Mouse (Mus musculus) embryonic facial prominence, embryonic 13.5 days (tissue): ENCODE measurements around the gene Gm49354. TPM values are rescaled to one million over a fixed set of nuclear protein-coding genes. Genes with fewer than 3 reads are reported as not detected.
"Not testable (repeated sequence)": the region's sequence is repeated elsewhere in the genome, so short reads cannot be mapped to it uniquely, and the experiment has no call there.

Experiments used
- ATAC-seq: fragments of 200-750 bp; cut with Nextera tagmentation; 2 replicates; pipeline ENCODE4 v1.8.0; 2017; ENCODE audit warnings: low read depth; ENCODE audit not compliant: insufficient number of reproducible peaks, insufficient read depth, low FRiP score, low TSS enrichment
- H3K27ac ChIP-seq: fragments of 300-500 bp; sonication (generic); 2 replicates; pipeline ENCODE4 v1.5.1; 2015; ENCODE audit warnings: moderate library complexity, mild to moderate bottlenecking, inconsistent platforms
- H3K27me3 ChIP-seq: fragments of 300-500 bp; sonication (generic); 2 replicates; pipeline ENCODE4 v1.6.1; 2015; ENCODE audit warnings: mild to moderate bottlenecking, inconsistent platforms
- H3K36me3 ChIP-seq: fragments of 300-500 bp; sonication (generic); 2 replicates; pipeline ENCODE4 v1.6.1; 2015; ENCODE audit warnings: mild to moderate bottlenecking, inconsistent platforms
- H3K4me1 ChIP-seq: fragments of 300-500 bp; sonication (generic); 2 replicates; pipeline ENCODE4 v1.6.1; 2015; ENCODE audit warnings: inconsistent platforms
- H3K4me2 ChIP-seq: fragments of 300-500 bp; sonication (generic); 2 replicates; pipeline ENCODE4 v1.6.1; 2015; ENCODE audit warnings: moderate library complexity, mild to moderate bottlenecking, inconsistent platforms
- H3K4me3 ChIP-seq: fragments of 300-500 bp; sonication (generic); 2 replicates; pipeline ENCODE4 v1.5.1; 2015; ENCODE audit warnings: mild to moderate bottlenecking, inconsistent platforms
- H3K9ac ChIP-seq: fragments of 300-500 bp; sonication (generic); 2 replicates; pipeline ENCODE4 v1.6.1; 2015; ENCODE audit warnings: mild to moderate bottlenecking, inconsistent platforms
- H3K9me3 ChIP-seq: fragments of 300-500 bp; sonication (generic); 2 replicates; pipeline ENCODE4 v1.6.1; 2016; ENCODE audit warnings: inconsistent platforms
- WGBS: fragments of 180-500 bp; shearing (Covaris S2); methylation state at CpG from one replicate; pipeline ENCODE4 v1.1.7; 2015; ENCODE audit warnings: mixed read lengths; 5-methylcytosine and 5-hydroxymethylcytosine counted together
- polyA plus RNA-seq: library from polyadenylated mRNA; unstranded; fragments of >200 nt; fragmentation: Nextera tagmentation; extraction: Ambion mirVana; gene quantifications from 2 replicates; pipeline ENCODE4 v1.2.1, GENCODE M21; 2015

Gm49354 gene
- polyA plus RNA-seq, 1 experiment from 2014 or later: not detected

DNA sequence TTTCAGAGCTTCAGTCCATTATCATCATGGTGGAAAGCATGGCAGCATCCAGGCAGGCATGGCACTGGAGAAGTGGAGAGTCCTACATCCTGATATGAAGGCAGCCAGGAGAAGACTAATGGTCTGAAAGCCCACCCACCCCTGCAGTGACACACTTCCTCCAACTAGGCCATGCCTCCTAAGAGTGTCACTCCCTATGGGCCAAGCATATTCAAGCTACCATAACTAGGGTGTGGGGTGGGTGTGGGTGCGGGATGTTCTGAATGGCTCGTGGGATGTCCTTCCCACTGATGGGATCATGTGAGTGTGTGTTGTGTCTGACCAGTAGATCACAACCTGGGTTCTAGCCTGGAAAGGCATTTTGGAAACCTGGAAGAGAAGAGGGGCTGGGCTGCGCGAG, 48.1 kb downstream of the Gm49354 start:
- Histone ChIP-seq H3K27ac (no peak overlapping the region), H3K4me3 (no peak overlapping the region), H3K36me3 (no peaks in the 10 kb centered on the region), H3K4me2 (no peak overlapping the region), H3K9me3 (no peaks in the 10 kb centered on the region), H3K9ac (no peak overlapping the region), H3K27me3 (no peaks in the 10 kb centered on the region), H3K4me1 (peaks cover 4% of the 10 kb centered on the region; the same call in 1 of the 2 replicates)
- ATAC-seq: no peak
- WGBS: 67% methylated on average over 4 of the region's 4 CpGs

DNA sequence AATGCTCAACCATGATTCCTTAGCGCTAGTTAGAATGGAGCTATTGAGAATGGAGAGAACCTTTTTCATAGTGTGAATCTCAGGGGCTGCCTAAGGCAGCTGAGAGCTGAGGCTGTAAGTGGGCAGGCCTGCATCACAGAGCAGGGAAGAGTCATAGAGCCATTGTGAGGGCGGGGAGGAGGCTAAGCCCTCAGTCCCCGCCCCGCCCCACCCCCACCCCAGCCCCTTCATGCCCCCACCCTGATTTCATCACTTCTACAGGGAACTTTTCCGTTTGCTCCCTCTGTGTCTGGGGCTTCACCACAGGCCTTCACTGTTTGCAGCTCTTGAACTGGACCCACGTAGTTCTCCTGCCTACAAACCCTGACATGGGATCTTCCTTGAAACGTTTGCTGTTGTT, 50.4 kb downstream of the Gm49354 start, which contains the start of gene Spata31d1d:
Gene Spata31d1d, minus strand, starts transcription at position 101 of the 400 bp plus-strand sequence.
- 38% methylated on average over 7 of the region's 7 CpGs for WGBS

DNA sequence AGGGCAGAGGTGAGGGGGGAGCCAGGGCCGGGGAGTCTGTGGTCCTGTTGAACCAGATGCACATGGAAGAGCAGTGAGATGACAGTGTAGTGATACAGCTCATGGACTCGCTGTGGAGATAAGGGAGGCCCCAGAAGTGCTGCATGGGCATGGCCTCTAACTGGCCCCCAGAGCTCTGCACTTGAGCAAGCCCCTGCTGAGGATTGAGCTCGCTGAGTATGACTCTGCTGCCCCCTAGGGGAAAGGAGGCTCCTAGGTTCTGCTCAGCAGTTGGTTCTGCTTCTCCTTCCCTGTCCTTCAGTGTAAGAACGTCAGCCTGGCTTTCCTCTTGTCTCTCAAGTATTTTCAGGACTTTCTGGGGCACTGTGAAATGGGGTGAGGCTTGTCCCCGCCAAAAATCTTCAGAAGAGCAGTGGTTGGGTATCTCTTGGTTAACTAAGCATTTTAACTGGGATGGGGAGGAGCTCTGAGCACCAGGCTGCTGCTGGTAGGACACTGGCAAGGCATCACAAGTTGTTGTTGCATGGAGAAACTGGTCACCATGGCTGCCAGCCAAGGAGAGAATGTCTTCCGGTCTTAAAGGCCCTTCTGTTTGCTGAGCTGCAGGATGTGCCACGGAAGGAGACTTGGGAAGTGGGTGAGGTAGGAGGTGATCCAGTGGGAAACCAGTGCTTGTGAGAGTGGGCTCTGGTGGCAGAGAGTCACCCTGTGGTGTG, 53.5 kb downstream of the Gm49354 start:
- H3K4me2 ChIP-seq: no peak overlapping the region
- ATAC-seq: 0 out of 2 replicates have a peak, but pooled peaks have one; percentile 57
- peaks cover 10% of the 10 kb centered on the region; the same call in 1 of the 2 replicates for H3K4me1 ChIP-seq
- no peak overlapping the region for H3K4me3 ChIP-seq
- 31% methylated on average over 7 of the region's 7 CpGs for WGBS
- no peaks in the 10 kb centered on the region for H3K36me3 ChIP-seq
- no peak overlapping the region for H3K27ac ChIP-seq
- H3K9me3 ChIP-seq: no peaks in the 10 kb centered on the region
- no peaks in the 10 kb centered on the region for H3K27me3 ChIP-seq
- H3K9ac ChIP-seq: no peak overlapping the region

More for the DNA sequence above, 50.4 kb downstream of the Gm49354 start, which contains the start of gene Spata31d1d:
- no peak within 1 kb of the TSS for H3K9ac ChIP-seq
- H3K4me1 ChIP-seq: peaks cover 6% of the 10 kb centered on the region; the same call in 1 of the 2 replicates
- no peak within 1 kb of the TSS for H3K27ac ChIP-seq
- no peak for ATAC-seq
- H3K9me3 ChIP-seq: no peaks in the 10 kb centered on the region
- H3K36me3 ChIP-seq: no peaks in the 10 kb centered on the region
- no peak within 1 kb of the TSS for H3K4me3 ChIP-seq
- no peak within 1 kb of the TSS for H3K4me2 ChIP-seq
- H3K27me3 ChIP-seq: no peaks in the 10 kb centered on the region

DNA sequence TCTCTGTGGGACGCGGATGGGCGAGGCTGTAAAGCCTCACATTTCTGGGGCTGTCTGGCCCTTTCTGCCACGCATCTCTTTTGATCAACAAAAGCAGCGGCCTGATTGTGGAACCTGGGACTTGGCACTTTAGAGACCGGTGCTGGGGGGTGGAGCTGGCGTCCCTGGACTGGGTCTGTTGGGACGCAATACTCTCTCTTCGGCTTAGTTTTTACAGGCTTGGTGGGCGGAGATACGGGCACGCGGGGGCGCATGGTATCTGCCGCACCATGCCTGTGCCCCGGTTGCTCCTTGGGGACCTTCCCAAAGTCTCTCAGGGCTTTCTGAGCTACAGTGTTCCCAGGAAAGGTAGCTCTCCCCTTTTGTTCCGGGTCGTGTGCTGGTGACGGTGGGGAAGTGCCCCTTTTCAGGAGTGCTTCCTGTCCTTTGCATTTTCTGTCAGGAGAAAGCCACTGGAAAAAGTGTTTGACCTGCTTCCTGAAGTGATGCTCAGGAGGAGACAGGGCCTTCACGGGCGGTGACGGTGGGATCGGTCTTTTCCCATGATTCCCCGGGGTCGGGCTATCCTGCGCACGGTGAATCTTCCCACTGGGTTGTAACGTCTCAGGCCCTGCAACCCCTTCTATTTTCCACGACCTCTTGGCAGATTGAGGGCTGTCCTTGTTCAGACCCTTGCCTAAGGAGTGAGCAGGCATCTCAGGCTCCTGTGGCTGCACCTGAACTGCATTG, 55.7 kb downstream of the Gm49354 start:
- Histone ChIP-seq H3K9ac (peak overlapping the region; percentile 44; the same call in 1 of the 2 replicates), H3K4me2 (peak overlapping the region; percentile 44), H3K27me3 (no peaks in the 10 kb centered on the region), H3K4me1 (peaks cover 10% of the 10 kb centered on the region; the same call in 1 of the 2 replicates), H3K4me3 (0 out of 2 replicates have a peak overlapping the region, but pooled peaks have one; percentile 5), H3K36me3 (no peaks in the 10 kb centered on the region), H3K27ac (no peak overlapping the region), H3K9me3 (no peaks in the 10 kb centered on the region)
- 36% methylated on average over 29 of the region's 29 CpGs for WGBS
- no peak for ATAC-seq

DNA sequence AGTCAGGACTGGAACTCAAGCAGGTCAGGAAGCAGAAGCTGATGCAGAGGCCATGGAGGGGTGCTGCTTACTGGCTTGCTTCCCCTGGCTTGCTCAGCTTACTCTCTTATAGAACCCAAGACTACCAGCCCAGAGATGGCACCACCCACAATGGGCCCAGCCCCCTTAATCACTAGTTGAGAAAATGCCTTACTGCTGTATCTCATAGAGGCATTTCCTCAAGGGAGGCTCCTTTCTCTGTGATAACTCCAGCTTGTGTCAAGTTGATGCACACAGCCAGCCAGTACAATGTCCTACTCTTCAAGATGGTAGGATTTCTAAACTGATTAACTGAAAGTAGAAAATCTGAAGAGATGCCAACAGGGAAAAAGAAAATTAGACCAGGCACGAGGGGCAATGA, 60.0 kb downstream of the Gm49354 start:
- H3K27ac ChIP-seq, ATAC-seq: not testable (repeated sequence)
- 89% methylated on average over 1 of the region's 1 CpGs for WGBS

DNA sequence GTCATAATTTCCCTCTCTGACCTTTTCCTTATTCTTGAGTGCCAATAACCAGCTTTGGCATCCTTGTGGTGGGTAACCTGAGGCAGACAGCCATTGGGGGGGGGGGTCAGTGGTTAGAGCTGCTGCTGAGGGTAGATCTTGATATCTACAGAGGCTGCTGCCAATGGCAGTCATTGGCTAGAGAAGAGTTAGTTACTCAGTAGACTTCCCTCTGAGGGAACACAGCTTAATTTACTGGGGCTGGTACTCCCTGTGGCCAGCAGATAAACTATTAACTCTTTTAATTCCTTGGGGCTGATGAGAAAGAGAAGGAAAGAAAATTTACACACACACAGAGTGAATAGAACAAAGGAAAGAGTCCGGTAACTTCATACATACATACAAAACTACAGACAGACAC, 62.6 kb downstream of the Gm49354 start:
- peak overlapping the region; percentile 64; the same call in 1 of the 2 replicates for H3K27ac ChIP-seq
- H3K36me3 ChIP-seq: no peaks in the 10 kb centered on the region
- H3K4me1 ChIP-seq: peaks cover 12% of the 10 kb centered on the region
- H3K9ac ChIP-seq: no peak overlapping the region
- H3K9me3 ChIP-seq: no peaks in the 10 kb centered on the region
- ATAC-seq: no peak
- 92% methylated on average over 1 of the region's 1 CpGs for WGBS
- no peak overlapping the region for H3K4me3 ChIP-seq
- H3K4me2 ChIP-seq: peak overlapping the region; percentile 2; the same call in 1 of the 2 replicates
- no peaks in the 10 kb centered on the region for H3K27me3 ChIP-seq

More for the DNA sequence above, 60.0 kb downstream of the Gm49354 start:
- not testable (repeated sequence) for H3K4me2 ChIP-seq, H3K9ac ChIP-seq, H3K4me3 ChIP-seq, H3K9me3 ChIP-seq, H3K36me3 ChIP-seq, H3K27me3 ChIP-seq
- H3K4me1 ChIP-seq: peaks cover 19% of the 10 kb centered on the region

DNA sequence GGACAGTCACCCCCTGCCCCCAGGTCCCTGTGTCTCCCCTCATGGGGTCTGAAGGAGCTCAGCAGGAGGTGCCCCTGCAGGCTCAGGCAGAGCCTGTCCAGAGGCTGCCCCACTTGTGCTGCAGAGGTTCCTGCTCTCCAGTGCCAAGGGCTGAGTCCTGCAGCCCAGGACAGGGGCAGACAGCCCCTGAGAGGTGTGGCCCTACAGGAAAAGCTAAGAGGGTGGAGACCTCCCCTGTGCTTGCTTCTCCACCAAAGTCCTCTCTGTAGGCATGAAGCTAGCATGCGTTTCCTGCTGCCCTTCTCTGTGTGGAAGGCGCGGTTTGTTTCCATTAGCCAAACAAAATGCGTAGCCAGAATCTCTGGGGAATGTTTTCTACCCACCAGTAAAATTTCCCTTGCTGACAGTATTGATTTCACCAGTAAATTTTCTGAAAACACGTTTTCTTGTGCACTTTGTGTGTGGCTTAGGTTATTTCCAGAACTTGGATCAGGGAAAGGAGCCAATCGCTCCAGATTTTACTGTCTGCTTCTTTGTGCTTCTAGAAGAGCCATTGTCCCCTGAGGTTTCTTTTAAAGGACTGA, 63.1 kb downstream of the Gm49354 start:
- peaks cover 12% of the 10 kb centered on the region for H3K4me1 ChIP-seq
- not testable (repeated sequence) for H3K36me3 ChIP-seq, H3K9ac ChIP-seq, H3K4me3 ChIP-seq, H3K27me3 ChIP-seq, H3K9me3 ChIP-seq, ATAC-seq
- peak overlapping the region; percentile 2; the same call in 1 of the 2 replicates for H3K4me2 ChIP-seq
- H3K27ac ChIP-seq: peak overlapping the region; percentile 64; the same call in 1 of the 2 replicates
- WGBS: 19% methylated on average over 6 of the region's 6 CpGs

DNA sequence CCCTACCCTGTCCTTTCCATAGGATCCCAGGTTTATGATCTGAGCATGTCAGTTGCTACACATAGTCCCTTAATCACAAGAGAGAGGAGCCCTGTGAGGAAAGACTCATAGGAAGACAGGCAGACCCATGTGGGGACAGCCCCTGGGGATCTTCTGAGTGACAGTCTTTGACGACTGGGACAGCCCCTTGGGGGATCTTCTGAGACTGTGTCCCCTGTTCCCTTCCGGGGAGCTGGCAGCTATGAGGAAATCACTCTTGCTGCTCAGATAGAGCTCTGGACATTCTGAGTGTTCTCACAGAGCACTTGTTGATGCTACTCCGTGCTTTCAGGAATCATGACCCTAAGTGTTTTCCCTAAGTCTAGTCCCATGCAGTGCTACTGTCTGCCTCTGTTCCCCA, 68.3 kb downstream of the Gm49354 start:
- no peak overlapping the region for H3K9ac ChIP-seq
- ATAC-seq: no peak
- 0 out of 2 replicates have a peak, but pooled peaks cover 2% of the 10 kb centered on the region for H3K4me1 ChIP-seq
- H3K4me2 ChIP-seq: no peak overlapping the region
- H3K27me3 ChIP-seq: peaks cover 3% of the 10 kb centered on the region; the same call in 1 of the 2 replicates
- no peaks in the 10 kb centered on the region for H3K36me3 ChIP-seq
- H3K9me3 ChIP-seq: no peaks in the 10 kb centered on the region
- no peak overlapping the region for H3K4me3 ChIP-seq
- no peak overlapping the region for H3K27ac ChIP-seq
- 29% methylated on average over 3 of the region's 3 CpGs for WGBS

DNA sequence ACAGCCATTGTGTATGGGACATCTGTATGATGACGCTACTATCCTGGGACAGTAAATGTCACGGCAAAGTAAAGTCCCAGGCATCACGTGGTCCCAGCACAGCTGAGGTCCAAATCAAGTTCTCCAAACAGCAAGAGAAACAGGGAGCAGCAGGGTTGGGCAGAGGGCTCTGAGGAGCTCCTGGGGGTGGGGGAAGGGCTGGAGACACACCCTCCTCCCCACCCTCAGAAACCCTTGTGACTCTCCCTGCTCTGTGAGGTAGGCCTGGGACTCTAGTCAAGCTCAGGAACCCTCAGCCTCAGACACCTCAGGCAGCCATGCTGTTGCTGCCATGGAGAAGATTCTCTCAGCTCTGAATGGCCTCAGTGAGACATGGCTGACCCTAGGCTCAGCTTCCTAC, 70.1 kb downstream of the Gm49354 start, which contains the start of gene Spata31d1b:
Gene Spata31d1b, plus strand, starts transcription at position 301 of the 400 bp plus-strand sequence.
- H3K4me3 ChIP-seq, H3K4me2 ChIP-seq, H3K9me3 ChIP-seq, H3K27ac ChIP-seq, H3K9ac ChIP-seq, H3K4me1 ChIP-seq, H3K27me3 ChIP-seq, ATAC-seq, H3K36me3 ChIP-seq: not testable (repeated sequence)
- 67% methylated on average over 3 of the region's 3 CpGs for WGBS

DNA sequence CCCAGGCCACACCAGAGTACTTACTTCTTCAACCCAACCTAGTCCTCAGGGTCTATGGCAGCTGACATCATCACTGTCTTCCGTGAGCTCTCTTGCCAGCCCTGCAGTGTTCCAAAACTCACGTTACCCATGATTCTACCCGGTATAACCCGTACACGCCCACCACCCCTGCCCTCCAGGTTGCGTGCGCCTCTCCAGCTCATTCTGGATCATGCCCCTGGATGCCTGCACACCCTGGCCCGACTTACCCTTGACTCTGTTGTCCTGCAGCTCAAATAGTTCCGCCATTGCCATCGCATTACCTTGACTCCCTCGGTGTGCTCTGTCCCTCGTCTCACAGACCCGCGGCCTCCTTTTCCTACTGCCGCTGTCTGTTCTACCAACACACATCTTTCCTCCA, 71.8 kb downstream of the Gm49354 start, which contains the start of gene Spata31d1a:
Gene Spata31d1a, minus strand, starts transcription at position 101 of the 400 bp plus-strand sequence.
- 86% methylated on average over 15 of the region's 15 CpGs for WGBS
- 0 out of 2 replicates have a peak, but pooled peaks cover 6% of the 10 kb centered on the region for H3K4me1 ChIP-seq

More for the DNA sequence above, 71.8 kb downstream of the Gm49354 start, which contains the start of gene Spata31d1a:
- Histone ChIP-seq H3K9ac (no peak within 1 kb of the TSS), H3K27me3 (peaks cover 3% of the 10 kb centered on the region; the same call in 1 of the 2 replicates), H3K36me3 (no peaks in the 10 kb centered on the region), H3K4me3 (no peak within 1 kb of the TSS), H3K27ac (no peak within 1 kb of the TSS), H3K4me2 (no peak within 1 kb of the TSS), H3K9me3 (no peaks in the 10 kb centered on the region)
- ATAC-seq: no peak
